Mouse (Mus musculus): ENCODE data around the gene Epx. TPM values are rescaled to one million over a fixed set of nuclear protein-coding genes. Genes with fewer than 3 reads are reported as not detected.
A peak's percentile ranks its signal among the peaks of the same experiment; 100 is the strongest.

Epx gene
- polyA plus RNA-seq, 1 experiment from 2014 or later: 0.11 TPM

- no peaks in the 10 kb centered on the region for H3K9me3 ChIP-seq (ENCODE audit: control insufficient read depth, low read length)
- peaks cover 5% of the 10 kb centered on the region; the same call in 1 of the 2 replicates for H3K27me3 ChIP-seq (replicated peaks; ENCODE audit: control insufficient read depth, insufficient read depth, low read length)
- no peaks in the 10 kb centered on the region for H3K4me1 ChIP-seq (ENCODE audit: control insufficient read depth, insufficient read depth, low read length)
- ATAC-seq: no peak
- no peak overlapping the region for H3K27ac ChIP-seq (ENCODE audit: low read length)
- H3K9ac ChIP-seq (ENCODE audit: low read depth, low read length): peak overlapping the region; percentile 31; the same call in 1 of the 2 replicates
- peak overlapping the region; percentile 42 for H3K4me3 ChIP-seq (ENCODE audit: low read length)
- WGBS: 3% methylated on average over 31 of the region's 31 CpGs
- peak overlapping the region; percentile 56 for H3K4me2 ChIP-seq (ENCODE audit: low read depth, low read length)
- no peaks in the 10 kb centered on the region for H3K36me3 ChIP-seq (ENCODE audit: control insufficient read depth, insufficient read depth, low read length)
Measured at GRCm38 (mm10) chr11:87816707-87817442, 58.5 kb downstream of the Epx start.

GRCm38 (mm10) chr11:87814831-87815230, 60.5 kb downstream of the Epx start:
- Histone ChIP-seq H3K36me3 (ENCODE audit: control insufficient read depth, insufficient read depth, low read length) (no peaks in the 10 kb centered on the region), H3K4me3 (ENCODE audit: low read length) (no peak overlapping the region), H3K9me3 (ENCODE audit: control insufficient read depth, low read length) (no peaks in the 10 kb centered on the region), H3K27me3 (replicated peaks; ENCODE audit: control insufficient read depth, insufficient read depth, low read length) (peaks cover 5% of the 10 kb centered on the region; the same call in 1 of the 2 replicates), H3K4me1 (ENCODE audit: control insufficient read depth, insufficient read depth, low read length) (no peaks in the 10 kb centered on the region), H3K4me2 (ENCODE audit: low read depth, low read length) (no peak overlapping the region), H3K27ac (ENCODE audit: low read length) (no peak overlapping the region), H3K9ac (ENCODE audit: low read depth, low read length) (no peak overlapping the region)
- WGBS: 70% methylated on average over 8 of the region's 8 CpGs
- no peak for ATAC-seq

Other genes with a start within 250 kb of the Epx start
- gene Rnf43, start 212.8 kb downstream of the Epx start, polyA plus RNA-seq (2015; fragmentation: Nextera tagmentation; extraction: Ambion mirVana): 11.2 and 12.4 TPM in 2 replicates
- 108 and 111 TPM in 2 replicates for gene Supt4a, start 138.0 kb downstream of the Epx start, polyA plus RNA-seq (2015; fragmentation: Nextera tagmentation; extraction: Ambion mirVana)
- 0.83 and 1.2 TPM in 2 replicates for gene Tspoap1, start 115.0 kb downstream of the Epx start, polyA plus RNA-seq (2015; fragmentation: Nextera tagmentation; extraction: Ambion mirVana)
- 1.8 and 6.1 TPM in 2 replicates for gene Mpo, start 82.0 kb downstream of the Epx start, polyA plus RNA-seq (2015; fragmentation: Nextera tagmentation; extraction: Ambion mirVana)
- gene Lpo, start 47.2 kb downstream of the Epx start, polyA plus RNA-seq (2015; fragmentation: Nextera tagmentation; extraction: Ambion mirVana): 0.04 TPM in 1 of 2 replicates, not detected in the other
- 9.2 and 9.3 TPM in 2 replicates for gene Mks1, start 22.3 kb downstream of the Epx start, polyA plus RNA-seq (2015; fragmentation: Nextera tagmentation; extraction: Ambion mirVana)
- not detected in 2 replicates for gene Olfr462, start 16.7 kb upstream of the Epx start, polyA plus RNA-seq (2015; fragmentation: Nextera tagmentation; extraction: Ambion mirVana)
- gene Olfr463, start 21.9 kb upstream of the Epx start, polyA plus RNA-seq (2015; fragmentation: Nextera tagmentation; extraction: Ambion mirVana): not detected in 2 replicates
- gene Olfr464, start 45.4 kb upstream of the Epx start, polyA plus RNA-seq (2015; fragmentation: Nextera tagmentation; extraction: Ambion mirVana): not detected in 2 replicates
- gene Dynll2, start 112.0 kb upstream of the Epx start, polyA plus RNA-seq (2015; fragmentation: Nextera tagmentation; extraction: Ambion mirVana): 27.9 and 30.5 TPM in 2 replicates
- 169 and 170 TPM in 2 replicates for gene Srsf1, start 171.8 kb upstream of the Epx start, polyA plus RNA-seq (2015; fragmentation: Nextera tagmentation; extraction: Ambion mirVana)
- gene Vezf1, start 192.7 kb upstream of the Epx start, polyA plus RNA-seq (2015; fragmentation: Nextera tagmentation; extraction: Ambion mirVana): 23.3 and 24.1 TPM in 2 replicates
- gene Cuedc1, start 222.5 kb upstream of the Epx start, polyA plus RNA-seq (2015; fragmentation: Nextera tagmentation; extraction: Ambion mirVana): 8.0 and 8.5 TPM in 2 replicates